Mouse (Mus musculus) heart, postnatal 0 days (tissue): ENCODE results near the gene Rbm15. TPM values are rescaled to one million over a fixed set of nuclear protein-coding genes. Genes with fewer than 3 reads are reported as not detected.
"Not testable (repeated sequence)": the region's sequence is repeated elsewhere in the genome, so short reads cannot be mapped to it uniquely, and the experiment has no call there.

Experiments used
- ATAC-seq: fragments of 200-750 bp; cut with Nextera tagmentation; 2 replicates; pipeline ENCODE4 v1.8.0; 2017; ENCODE audit warnings: low read depth, moderate number of reproducible peaks, moderate library complexity; ENCODE audit not compliant: insufficient read depth
- DNase-seq: peaks from one replicate; pipeline ENCODE4 v3.0.0-alpha.2; 2016; ENCODE audit warnings: low spot score
- H3K27ac ChIP-seq: fragments of 300-500 bp; sonication (generic); 2 replicates; pipeline ENCODE4 v1.5.1; 2014; ENCODE audit warnings: low read depth, mild to moderate bottlenecking
- H3K27me3 ChIP-seq: fragments of 300-500 bp; sonication (generic); 2 replicates; pipeline ENCODE4 v1.6.1; 2014; ENCODE audit warnings: low read length, mixed read lengths; ENCODE audit not compliant: control insufficient read depth, insufficient read depth
- H3K36me3 ChIP-seq: fragments of 300-500 bp; sonication (generic); replicated peaks from 2 replicates; pipeline ENCODE4 v1.6.1; 2014; ENCODE audit warnings: low read length, mixed read lengths; ENCODE audit not compliant: control insufficient read depth, insufficient read depth
- H3K4me1 ChIP-seq: fragments of 300-500 bp; sonication (generic); 2 replicates; pipeline ENCODE4 v1.6.1; 2014; ENCODE audit warnings: antibody characterized with exemption; ENCODE audit not compliant: control insufficient read depth, insufficient read depth
- H3K4me2 ChIP-seq: fragments of 300-500 bp; sonication (generic); 2 replicates; pipeline ENCODE4 v1.6.1; 2014; ENCODE audit warnings: low read depth, mild to moderate bottlenecking, low read length, moderate library complexity
- H3K4me3 ChIP-seq: fragments of 300-500 bp; sonication (generic); 2 replicates; pipeline ENCODE4 v1.5.1; 2014; ENCODE audit warnings: low read depth, low read length
- H3K9ac ChIP-seq: fragments of 300-500 bp; sonication (generic); replicated peaks from 2 replicates; pipeline ENCODE4 v1.6.1; 2014; ENCODE audit warnings: low read depth, low read length, mixed read lengths
- H3K9me3 ChIP-seq: fragments of 300-500 bp; sonication (generic); replicated peaks from 2 replicates; pipeline ENCODE4 v1.6.1; 2016; ENCODE audit warnings: low read length; ENCODE audit not compliant: control insufficient read depth
- CTCF ChIP-seq: IDR thresholded peaks from 2 replicates; pipeline ENCODE4 v1.5.1; 2016; ENCODE audit warnings: antibody characterized with exemption, control low read depth, low read depth
- EP300 ChIP-seq: IDR thresholded peaks from 2 replicates; pipeline ENCODE4 v1.6.1; 2016; ENCODE audit warnings: antibody characterized with exemption, low read depth
- WGBS: fragments of 180-500 bp; shearing (Covaris S2); extraction: QIAGEN DNeasy Blood & Tissue Kit; methylation state at CpG from one replicate; pipeline ENCODE4 v1.1.7; 2014; 5-methylcytosine and 5-hydroxymethylcytosine counted together
- polyA plus RNA-seq: library from polyadenylated mRNA; unstranded; fragments of >200 nt; fragmentation: Nextera tagmentation; extraction: Ambion mirVana; gene quantifications from 2 replicates; pipeline ENCODE4 v1.2.1, GENCODE M21; 2015
- total RNA-seq: library from RNA; depleted of rRNA; stranded (reverse); fragments of >200 nt; gene quantifications from 2 replicates; pipeline ENCODE4 v1.2.3, GENCODE M21; 2014; ENCODE audit warnings: low replicate concordance

The Rbm15 gene
- total and polyA plus RNA-seq, 2 experiments from 2014 or later = 8.4 to 25.5 TPM

DNA sequence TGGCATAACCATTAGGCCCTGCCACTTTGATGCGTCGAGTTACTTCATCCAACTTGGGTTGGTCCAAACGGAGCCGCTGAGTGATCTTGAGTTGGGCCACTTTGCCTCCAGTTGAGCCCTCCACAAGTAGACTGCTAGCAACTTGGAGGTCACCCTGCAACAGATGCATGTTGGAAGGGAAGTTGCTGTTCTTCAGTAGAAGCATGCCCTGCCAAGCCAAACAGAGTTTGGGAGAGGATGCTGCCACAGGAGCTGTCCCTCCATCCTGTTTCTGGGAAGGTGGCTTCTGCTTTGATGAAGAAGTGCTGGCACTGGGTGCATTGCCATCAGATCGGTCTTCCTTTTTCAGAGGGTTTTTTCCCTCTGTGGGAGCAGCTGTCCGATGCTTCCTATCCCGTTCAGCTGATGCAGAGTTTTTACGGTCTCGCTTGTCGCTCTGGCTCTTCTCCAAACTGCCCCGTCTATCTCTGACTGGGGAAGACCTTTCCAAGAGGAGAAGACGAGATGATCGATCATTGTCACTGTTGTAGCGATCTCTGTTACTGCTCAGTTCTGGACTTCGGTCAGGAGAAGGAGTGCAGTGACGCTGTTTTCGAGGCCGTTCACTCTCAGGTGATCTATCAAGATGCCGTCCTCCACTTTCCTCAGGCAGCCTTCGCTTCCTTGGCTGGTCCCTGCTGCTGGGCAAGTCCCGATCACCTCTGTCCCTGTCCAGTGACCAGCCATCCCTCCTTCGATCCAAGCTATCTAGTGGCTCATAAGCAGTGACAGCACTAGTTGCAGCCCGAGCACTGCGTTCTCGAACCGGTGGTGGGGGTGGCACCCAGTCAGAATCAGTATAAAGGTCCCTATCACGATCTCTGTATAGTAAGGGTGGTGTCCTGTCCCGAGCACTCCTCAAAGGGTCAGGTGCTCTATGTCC, 2.7 kb downstream of the Rbm15 start:
- H3K4me1 ChIP-seq = peaks cover 23% of the 10 kb centered on the region
- H3K4me2 ChIP-seq = peak overlapping the region; percentile 91
- no peak overlapping the region for H3K27ac ChIP-seq
- H3K4me3 ChIP-seq = peak overlapping the region; percentile 100
- no peak for ATAC-seq
- no peak for DNase-seq
- WGBS = 36% methylated on average over 28 of the region's 28 CpGs
- peak overlapping the region; percentile 99 for H3K9ac ChIP-seq
- H3K9me3 ChIP-seq = no peaks in the 10 kb centered on the region
- peaks cover 16% of the 10 kb centered on the region for H3K36me3 ChIP-seq
- TF ChIP-seq EP300 = no peak
- TF ChIP-seq CTCF = no peak
- H3K27me3 ChIP-seq = no peaks in the 10 kb centered on the region

DNA sequence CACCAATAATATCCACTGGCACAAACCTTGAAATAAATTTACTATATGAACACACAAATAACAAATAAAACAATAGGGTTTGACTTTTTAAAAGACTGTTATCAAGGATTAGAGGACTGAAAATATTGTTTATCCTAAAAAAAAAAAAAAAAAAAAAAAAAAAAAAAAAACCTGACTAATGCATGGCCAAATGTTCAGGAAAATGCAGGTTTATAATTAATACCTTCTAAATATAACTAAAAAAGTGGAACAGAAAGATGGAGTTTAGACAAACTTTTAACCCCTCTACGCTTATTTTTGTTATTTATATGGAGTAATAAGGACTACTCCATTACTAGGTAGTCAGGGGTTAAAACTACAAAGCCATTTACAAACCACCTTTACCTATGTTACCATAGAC, 7.0 kb downstream of the Rbm15 start:
- Histone ChIP-seq H3K4me3 (no peak overlapping the region), H3K4me1 (peaks cover 31% of the 10 kb centered on the region), H3K9me3 (no peaks in the 10 kb centered on the region), H3K9ac (no peak overlapping the region), H3K36me3 (peaks cover 28% of the 10 kb centered on the region), H3K4me2 (no peak overlapping the region), H3K27ac (no peak overlapping the region), H3K27me3 (no peaks in the 10 kb centered on the region)
- ATAC-seq = no peak
- DNase-seq = no peak
- WGBS = 92% methylated on average over 1 of the region's 1 CpGs
- TF ChIP-seq EP300 = no peak
- TF ChIP-seq CTCF = no peak

DNA sequence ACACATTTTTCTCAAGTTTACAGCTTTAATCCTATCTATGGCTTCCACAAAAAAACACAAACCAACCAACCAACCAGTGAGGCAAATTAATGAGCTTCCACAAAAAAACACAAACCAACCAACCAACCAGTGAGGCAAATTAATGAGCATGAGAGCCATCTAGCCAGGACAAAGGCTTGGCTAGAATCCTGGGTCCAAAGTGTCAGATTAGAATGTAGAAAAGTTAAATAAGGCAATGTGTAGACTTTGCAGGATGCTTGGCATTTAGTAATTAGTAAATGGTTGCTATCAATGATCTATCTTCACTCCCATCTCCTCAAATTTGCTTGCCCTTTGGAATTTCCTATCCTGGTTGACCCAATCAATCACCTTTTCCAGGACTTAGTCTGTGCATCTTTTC, 11.7 kb downstream of the Rbm15 start:
- no peak for ATAC-seq
- no peak for DNase-seq
- no peak for TF ChIP-seq CTCF
- no peak for TF ChIP-seq EP300
- no peak overlapping the region for H3K27ac ChIP-seq
- H3K9me3 ChIP-seq = no peaks in the 10 kb centered on the region
- no peak overlapping the region for H3K9ac ChIP-seq
- no peak overlapping the region for H3K4me3 ChIP-seq
- peaks cover 15% of the 10 kb centered on the region for H3K36me3 ChIP-seq
- H3K4me2 ChIP-seq = no peak overlapping the region
- no peaks in the 10 kb centered on the region for H3K27me3 ChIP-seq
- peaks cover 18% of the 10 kb centered on the region for H3K4me1 ChIP-seq

DNA sequence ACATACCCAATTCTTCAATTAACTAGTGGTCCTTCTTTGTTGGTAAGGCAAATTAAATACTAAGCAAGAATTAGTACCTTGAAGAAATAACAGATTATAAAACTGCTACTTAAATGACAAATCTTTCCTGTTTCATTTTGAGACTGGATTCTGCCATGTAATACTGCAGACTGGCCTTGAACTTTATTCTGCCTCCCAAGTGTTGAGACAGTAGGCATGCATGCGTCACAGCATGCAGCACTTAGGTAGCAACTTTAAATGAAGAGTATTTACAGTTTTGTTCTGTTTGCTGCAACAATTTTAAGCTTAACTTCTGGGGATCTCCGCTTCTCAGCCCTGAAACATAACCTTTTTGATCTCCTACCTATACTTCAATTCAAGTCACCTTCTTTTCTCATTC, 12.3 kb downstream of the Rbm15 start:
- ATAC-seq (no peak), DNase-seq (no peak)
- no peak overlapping the region for H3K4me2 ChIP-seq
- 82% methylated on average over 2 of the region's 2 CpGs for WGBS
- peaks cover 15% of the 10 kb centered on the region for H3K36me3 ChIP-seq
- no peak overlapping the region for H3K27ac ChIP-seq
- no peak for TF ChIP-seq EP300
- TF ChIP-seq CTCF = no peak
- H3K27me3 ChIP-seq = no peaks in the 10 kb centered on the region
- H3K4me3 ChIP-seq = no peak overlapping the region
- H3K4me1 ChIP-seq = peaks cover 18% of the 10 kb centered on the region
- H3K9me3 ChIP-seq = no peaks in the 10 kb centered on the region
- no peak overlapping the region for H3K9ac ChIP-seq

DNA sequence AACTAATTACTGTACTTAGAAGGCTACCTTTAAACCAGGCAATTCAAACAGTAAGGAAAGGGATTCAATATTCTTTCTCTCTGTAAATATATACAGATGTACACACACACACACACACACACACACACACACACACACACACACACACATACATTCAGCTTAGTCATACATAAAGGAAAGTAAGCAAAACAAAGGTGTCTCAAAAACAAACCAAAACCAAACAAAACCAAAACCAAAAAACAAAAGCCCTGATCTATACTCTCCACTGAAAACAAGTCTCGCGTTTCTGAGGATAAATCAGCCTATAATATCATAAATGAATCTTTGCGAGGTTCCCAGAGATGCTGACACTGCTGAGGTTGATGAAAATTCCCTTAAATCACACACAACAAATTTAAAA, 16.1 kb downstream of the Rbm15 start:
- TF ChIP-seq EP300 = no peak
- TF ChIP-seq CTCF = no peak
- Histone ChIP-seq H3K27me3 (no peaks in the 10 kb centered on the region), H3K9me3 (no peaks in the 10 kb centered on the region), H3K4me3 (no peak overlapping the region), H3K4me2 (no peak overlapping the region), H3K27ac (no peak overlapping the region), H3K9ac (no peak overlapping the region), H3K36me3 (peaks cover 10% of the 10 kb centered on the region), H3K4me1 (peaks cover 10% of the 10 kb centered on the region; the same call in 1 of the 2 replicates)
- DNase-seq (no peak), ATAC-seq (no peak)
- WGBS = 87% methylated on average over 3 of the region's 3 CpGs

DNA sequence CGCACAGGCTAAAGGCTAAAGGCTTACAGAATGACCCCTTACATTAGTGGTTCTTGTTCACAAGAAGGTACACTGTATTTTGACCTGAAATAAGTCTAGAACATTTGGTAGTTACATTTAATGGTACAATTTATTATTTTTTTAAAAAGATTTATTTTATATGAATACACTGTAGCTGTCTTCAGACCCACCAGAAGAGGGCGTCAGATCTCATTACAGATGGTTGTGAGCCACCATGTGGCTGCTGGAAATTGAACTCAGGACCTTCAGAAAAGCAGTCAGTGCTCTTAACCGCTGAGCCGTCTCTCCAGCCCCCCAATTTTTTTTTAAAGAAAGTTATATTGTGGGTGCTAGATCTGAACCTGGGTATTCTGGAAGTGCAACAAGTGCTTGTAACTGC, 36.6 kb downstream of the Rbm15 start:
- H3K36me3 ChIP-seq, H3K4me1 ChIP-seq, ATAC-seq, H3K4me3 ChIP-seq, H3K27ac ChIP-seq, DNase-seq, H3K9me3 ChIP-seq, H3K4me2 ChIP-seq, H3K9ac ChIP-seq, H3K27me3 ChIP-seq: not testable (repeated sequence)
- WGBS = 74% methylated on average over 4 of the region's 4 CpGs
